Comparison of ENCODE assay signal across 8 mouse cellular contexts in the genomic region with DNA sequence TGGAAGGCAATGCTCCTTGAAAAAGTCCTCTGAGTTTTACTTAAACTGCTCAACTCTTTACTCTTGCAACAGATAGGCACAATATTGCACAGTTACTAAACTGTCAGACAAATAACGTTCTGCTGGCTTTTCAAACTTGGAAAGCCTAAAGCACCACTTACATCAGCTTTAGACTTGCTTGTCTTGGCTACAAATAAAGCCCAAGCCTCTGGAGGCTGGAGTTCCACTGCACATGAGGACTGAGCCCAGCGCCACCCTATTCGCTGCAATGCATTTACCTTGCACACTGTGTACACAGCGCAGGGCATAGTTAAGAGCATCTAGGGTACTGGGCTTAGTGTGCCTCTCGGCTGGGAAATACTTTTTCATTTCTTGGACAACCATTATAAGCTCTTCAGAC. TPM values are rescaled to one million over a fixed set of nuclear protein-coding genes. Genes with fewer than 3 reads are reported as not detected.
A peak's percentile ranks its signal among the peaks of the same experiment; 100 is the strongest.
DNase-seq lines count a peak whose midpoint lies in the region; ATAC-seq and TF ChIP-seq lines count a peak whose summit lies in the region.

No protein-coding gene starts in this region.

- peak; percentile 25 for DNase-seq in adrenal gland, adult 2 months
- DNase-seq in adrenal gland, postnatal 4 days (ENCODE audit: low spot score in 2 of 2), result no peak
- DNase-seq in cerebellum, postnatal 36 days, result peak; percentile 41 to 53
- peak; percentile 42 for DNase-seq in kidney, postnatal 10 days
- peak; percentile 82 for DNase-seq in lung, postnatal 36 days
- DNase-seq in spleen, postnatal 14 days (ENCODE audit: low spot score in 2 of 2), result no peak
- DNase-seq in thymus, adult 2 months, result no peak

- peaks cover 18% of the 10 kb centered on the region; the same call in 1 of the 2 replicates for H3K36me3 ChIP-seq in heart, embryonic 15.5 days
- no peaks in the 10 kb centered on the region for H3K36me3 ChIP-seq in thymus, adult 2 months (ENCODE audit: control insufficient read depth, insufficient read depth, low read length)

- TF ChIP-seq CTCF in thymus, adult 2 months (IDR thresholded peaks at IDR 0.05; ENCODE audit: borderline replicate concordance, control insufficient read depth, extremely low read depth, insufficient read depth, low read length, poor library complexity), result no peak

- H3K9me3 ChIP-seq in heart, embryonic 15.5 days (replicated peaks), result no peaks in the 10 kb centered on the region

- H3K4me1 ChIP-seq in heart, embryonic 15.5 days (replicated peaks), result peaks cover 24% of the 10 kb centered on the region
- H3K4me1 ChIP-seq in thymus, adult 2 months (replicated peaks; ENCODE audit: control insufficient read depth, insufficient read depth, low read length), result peaks cover 7% of the 10 kb centered on the region

- ATAC-seq in heart, embryonic 15.5 days (replicated peaks; ENCODE audit: insufficient number of reproducible peaks, insufficient read depth, low FRiP score, low read depth), result no peak

- WGBS in heart, embryonic 15.5 days, result 49% methylated on average over 5 of the region's 5 CpGs
- 73% methylated on average over 5 of the region's 5 CpGs for WGBS in thymus, adult 2 months

- H3K4me3 ChIP-seq in heart, embryonic 15.5 days, result peak overlapping the region; percentile 59
- H3K4me3 ChIP-seq in thymus, adult 2 months (ENCODE audit: control insufficient read depth, insufficient read depth, low read length), result no peak overlapping the region

- peak overlapping the region; percentile 64 for H3K9ac ChIP-seq in heart, embryonic 15.5 days

- H3K27me3 ChIP-seq in heart, embryonic 15.5 days, result no peaks in the 10 kb centered on the region
- peaks cover 6% of the 10 kb centered on the region; the same call in 1 of the 2 replicates for H3K27me3 ChIP-seq in thymus, adult 2 months (ENCODE audit: control insufficient read depth, insufficient read depth, low read length)

- H3K4me2 ChIP-seq in heart, embryonic 15.5 days, result peak overlapping the region; percentile 99

- no peak overlapping the region for H3K27ac ChIP-seq in heart, embryonic 15.5 days
- no peak overlapping the region for H3K27ac ChIP-seq in thymus, adult 2 months (ENCODE audit: control insufficient read depth, insufficient read depth, low read length)

- TF ChIP-seq POLR2A in thymus, adult 2 months (IDR thresholded peaks at IDR 0.05; ENCODE audit: control insufficient read depth, extremely low read depth, insufficient read depth, low read length, poor library complexity), result no peak

RNA-seq across cellular contexts. Expression of a gene that starts 1.2 kb away (rescaled TPM):
- total RNA-seq in adrenal gland, adult 2 months (2021), result 10 to 100 TPM in 1 of 2 experiments, 1 to 10 TPM in 1; 5.0 to 15.2 TPM
- 13.6 and 22.6 TPM in 2 replicates for polyA plus RNA-seq in adrenal gland, adult 2 months (2012; rRNA removed)
- 10 to 100 TPM; 20.8 to 23.9 TPM for total RNA-seq in adrenal gland, postnatal 4 days (2021)
- polyA plus RNA-seq in heart, embryonic 15.5 days (2015; fragmentation: Nextera tagmentation; extraction: Ambion mirVana), result 5.7 and 6.6 TPM in 2 replicates
- 5.0 and 5.4 TPM in 2 replicates for polyA plus RNA-seq in thymus, adult 2 months (2012; rRNA removed)

RNA-seq across cellular contexts. Expression of a gene that starts 14.5 kb away (rescaled TPM):
- 10 to 100 TPM; 63.6 to 67.0 TPM for total RNA-seq in adrenal gland, adult 2 months (2021)
- polyA plus RNA-seq in adrenal gland, adult 2 months (2012; rRNA removed), result 11.4 and 12.7 TPM in 2 replicates
- total RNA-seq in adrenal gland, postnatal 4 days (2021), result 10 to 100 TPM; 90.2 to 93.8 TPM
- polyA plus RNA-seq in heart, embryonic 15.5 days (2015; fragmentation: Nextera tagmentation; extraction: Ambion mirVana), result 88.0 and 98.5 TPM in 2 replicates
- 27.2 and 30.9 TPM in 2 replicates for polyA plus RNA-seq in thymus, adult 2 months (2012; rRNA removed)

RNA-seq across cellular contexts. Expression of a gene that starts 46.1 kb away (rescaled TPM):
- not detected for total RNA-seq in adrenal gland, adult 2 months (2021)
- not detected in 2 replicates for polyA plus RNA-seq in adrenal gland, adult 2 months (2012; rRNA removed)
- not detected for total RNA-seq in adrenal gland, postnatal 4 days (2021)
- polyA plus RNA-seq in heart, embryonic 15.5 days (2015; fragmentation: Nextera tagmentation; extraction: Ambion mirVana), result not detected in 2 replicates
- not detected in 2 replicates for polyA plus RNA-seq in thymus, adult 2 months (2012; rRNA removed)

RNA-seq across cellular contexts. Expression of a gene that starts 46.4 kb away (rescaled TPM):
- not detected for total RNA-seq in adrenal gland, adult 2 months (2021)
- not detected in 2 replicates for polyA plus RNA-seq in adrenal gland, adult 2 months (2012; rRNA removed)
- total RNA-seq in adrenal gland, postnatal 4 days (2021), result not detected
- polyA plus RNA-seq in heart, embryonic 15.5 days (2015; fragmentation: Nextera tagmentation; extraction: Ambion mirVana), result not detected in 2 replicates
- 0.32 TPM in 1 of 2 replicates, not detected in the other for polyA plus RNA-seq in thymus, adult 2 months (2012; rRNA removed)

Comparison
In these comparisons a context has a peak if more than half of its experiments do, and no peak if none do; other contexts are left out.
1. DNase-seq: peak in adrenal gland, adult 2 months (single experiment), cerebellum, postnatal 36 days (2 of 2), kidney, postnatal 10 days (single experiment) and lung, postnatal 36 days (single experiment); none in adrenal gland, postnatal 4 days (0 of 2), spleen, postnatal 14 days (0 of 2) and thymus, adult 2 months (single experiment).